Mouse (Mus musculus) heart, postnatal 0 days (tissue): Measurements from ENCODE around the gene Rtcb. TPM values are rescaled to one million over a fixed set of nuclear protein-coding genes. Genes with fewer than 3 reads are reported as not detected.
A peak's percentile ranks its signal among the peaks of the same experiment; 100 is the strongest.

Source experiments
- ATAC-seq: fragments of 200-750 bp; cut with Nextera tagmentation; 2 replicates; pipeline ENCODE4 v1.8.0; 2017; ENCODE audit warnings: low read depth, moderate number of reproducible peaks, moderate library complexity; ENCODE audit not compliant: insufficient read depth
- DNase-seq: peaks from one replicate; pipeline ENCODE4 v3.0.0-alpha.2; 2016; ENCODE audit warnings: low spot score
- H3K27ac ChIP-seq: fragments of 300-500 bp; sonication (generic); 2 replicates; pipeline ENCODE4 v1.5.1; 2014; ENCODE audit warnings: low read depth, mild to moderate bottlenecking
- H3K27me3 ChIP-seq: fragments of 300-500 bp; sonication (generic); 2 replicates; pipeline ENCODE4 v1.6.1; 2014; ENCODE audit warnings: low read length, mixed read lengths; ENCODE audit not compliant: control insufficient read depth, insufficient read depth
- H3K36me3 ChIP-seq: fragments of 300-500 bp; sonication (generic); replicated peaks from 2 replicates; pipeline ENCODE4 v1.6.1; 2014; ENCODE audit warnings: low read length, mixed read lengths; ENCODE audit not compliant: control insufficient read depth, insufficient read depth
- H3K4me1 ChIP-seq: fragments of 300-500 bp; sonication (generic); 2 replicates; pipeline ENCODE4 v1.6.1; 2014; ENCODE audit warnings: antibody characterized with exemption; ENCODE audit not compliant: control insufficient read depth, insufficient read depth
- H3K4me2 ChIP-seq: fragments of 300-500 bp; sonication (generic); 2 replicates; pipeline ENCODE4 v1.6.1; 2014; ENCODE audit warnings: low read depth, mild to moderate bottlenecking, low read length, moderate library complexity
- H3K4me3 ChIP-seq: fragments of 300-500 bp; sonication (generic); 2 replicates; pipeline ENCODE4 v1.5.1; 2014; ENCODE audit warnings: low read depth, low read length
- H3K9ac ChIP-seq: fragments of 300-500 bp; sonication (generic); replicated peaks from 2 replicates; pipeline ENCODE4 v1.6.1; 2014; ENCODE audit warnings: low read depth, low read length, mixed read lengths
- H3K9me3 ChIP-seq: fragments of 300-500 bp; sonication (generic); replicated peaks from 2 replicates; pipeline ENCODE4 v1.6.1; 2016; ENCODE audit warnings: low read length; ENCODE audit not compliant: control insufficient read depth
- CTCF ChIP-seq: IDR thresholded peaks from 2 replicates; pipeline ENCODE4 v1.5.1; 2016; ENCODE audit warnings: antibody characterized with exemption, control low read depth, low read depth
- EP300 ChIP-seq: IDR thresholded peaks from 2 replicates; pipeline ENCODE4 v1.6.1; 2016; ENCODE audit warnings: antibody characterized with exemption, low read depth
- WGBS: fragments of 180-500 bp; shearing (Covaris S2); extraction: QIAGEN DNeasy Blood & Tissue Kit; methylation state at CpG from one replicate; pipeline ENCODE4 v1.1.7; 2014; 5-methylcytosine and 5-hydroxymethylcytosine counted together
- polyA plus RNA-seq: library from polyadenylated mRNA; unstranded; fragments of >200 nt; fragmentation: Nextera tagmentation; extraction: Ambion mirVana; gene quantifications from 2 replicates; pipeline ENCODE4 v1.2.1, GENCODE M21; 2015
- total RNA-seq: library from RNA; depleted of rRNA; stranded (reverse); fragments of >200 nt; gene quantifications from 2 replicates; pipeline ENCODE4 v1.2.3, GENCODE M21; 2014; ENCODE audit warnings: low replicate concordance; rRNA removed

Gene Rtcb
- total RNA-seq = 45.9 and 67.1 TPM in 2 replicates
- 96.2 and 101 TPM in 2 replicates for polyA plus RNA-seq

DNA sequence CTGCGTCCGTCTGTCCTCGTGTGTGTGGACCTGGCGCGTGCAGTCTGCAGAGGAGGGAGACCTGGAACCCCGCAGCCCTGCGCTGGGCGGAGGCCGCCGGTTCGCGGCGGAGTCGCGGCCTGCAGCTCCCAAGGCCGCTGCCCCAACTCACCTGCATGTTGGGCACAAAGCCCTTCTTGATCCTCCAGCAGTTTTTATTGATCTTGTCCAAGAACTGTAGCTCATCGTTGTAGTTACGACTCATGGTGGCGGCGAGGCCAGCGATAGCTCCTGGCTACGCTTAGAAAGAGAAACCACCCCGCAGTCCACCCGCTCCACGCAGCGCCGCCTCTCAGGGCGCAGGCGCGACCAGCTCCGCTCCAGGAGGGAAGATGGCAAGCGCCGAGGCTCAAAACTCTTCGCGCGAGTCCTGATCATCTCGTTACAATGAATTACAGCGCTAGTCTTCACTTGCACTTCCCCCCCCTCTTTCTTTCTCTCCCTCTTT is at the start of gene Rtcb:
Gene Rtcb (minus strand): TSS at position 360 of the 487 bp plus-strand sequence.
- peak within 1 kb of the TSS; percentile 92 for H3K4me3 ChIP-seq
- peak within 1 kb of the TSS; percentile 95 for H3K9ac ChIP-seq
- no peaks in the 10 kb centered on the region for H3K9me3 ChIP-seq
- H3K27me3 ChIP-seq = no peaks in the 10 kb centered on the region
- H3K36me3 ChIP-seq = peaks cover 21% of the 10 kb centered on the region
- DNase-seq (peak; percentile 94), ATAC-seq (peak; percentile 95)
- peak within 1 kb of the TSS; percentile 82 for H3K27ac ChIP-seq
- H3K4me2 ChIP-seq = peak within 1 kb of the TSS; percentile 89
- under 1% methylated on average over 38 of the region's 38 CpGs for WGBS
- TF ChIP-seq EP300 (no peak), CTCF (no peak)
- peaks cover 4% of the 10 kb centered on the region; the same call in 1 of the 2 replicates for H3K4me1 ChIP-seq

DNA sequence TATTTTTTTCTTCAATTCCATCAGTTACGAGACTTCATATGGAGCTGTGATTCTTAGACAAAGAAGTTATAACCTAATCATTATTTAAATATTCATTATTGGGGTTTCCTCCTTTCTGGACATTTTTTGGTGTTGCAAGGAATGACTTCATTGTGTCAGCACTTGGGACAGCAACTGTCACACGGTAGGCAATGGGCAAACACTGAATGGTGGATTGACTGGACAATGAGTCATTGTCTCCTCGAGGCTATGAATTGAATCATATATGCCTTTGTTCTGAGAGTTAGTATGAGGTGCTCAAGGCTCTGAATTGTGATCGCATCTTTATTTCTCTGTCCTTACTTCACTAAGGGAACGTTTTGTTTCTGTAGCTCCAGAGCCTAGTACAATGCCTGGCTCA is 48.8 kb upstream of the Rtcb start:
- Histone ChIP-seq H3K4me1 (no peaks in the 10 kb centered on the region), H3K4me3 (no peak overlapping the region), H3K9ac (no peak overlapping the region), H3K4me2 (no peak overlapping the region), H3K27me3 (no peaks in the 10 kb centered on the region), H3K27ac (no peak overlapping the region), H3K36me3 (no peaks in the 10 kb centered on the region), H3K9me3 (no peaks in the 10 kb centered on the region)
- ATAC-seq (no peak), DNase-seq (no peak)
- WGBS = 67% methylated on average over 5 of the region's 5 CpGs
- TF ChIP-seq CTCF = no peak
- no peak for TF ChIP-seq EP300

DNA sequence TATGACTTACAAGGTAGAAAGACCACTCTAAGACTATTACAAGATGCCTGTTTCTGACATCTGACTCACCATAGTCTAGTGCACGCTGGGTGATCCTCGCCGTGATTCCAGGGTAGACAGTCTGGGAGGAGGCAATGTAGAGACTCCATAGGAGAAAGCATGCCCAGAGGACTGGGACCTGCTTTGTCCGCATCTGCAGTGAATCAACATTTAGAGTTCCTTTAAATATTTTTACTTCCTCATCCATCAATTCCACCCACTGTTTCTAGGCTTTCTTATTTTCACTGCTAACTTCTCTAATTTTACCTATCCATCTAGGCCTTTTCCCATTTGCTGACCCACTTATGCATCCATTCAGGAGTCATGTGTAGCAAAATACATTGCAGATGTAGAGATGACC is 42.8 kb upstream of the Rtcb start:
- WGBS = 89% methylated on average over 4 of the region's 4 CpGs
- no peaks in the 10 kb centered on the region for H3K4me1 ChIP-seq
- H3K9ac ChIP-seq = no peak overlapping the region
- H3K27me3 ChIP-seq = no peaks in the 10 kb centered on the region
- TF ChIP-seq EP300 = no peak
- no peak for TF ChIP-seq CTCF
- no peak overlapping the region for H3K4me3 ChIP-seq
- DNase-seq = no peak
- no peaks in the 10 kb centered on the region for H3K9me3 ChIP-seq
- no peak for ATAC-seq
- no peak overlapping the region for H3K27ac ChIP-seq
- no peak overlapping the region for H3K4me2 ChIP-seq
- H3K36me3 ChIP-seq = no peaks in the 10 kb centered on the region

DNA sequence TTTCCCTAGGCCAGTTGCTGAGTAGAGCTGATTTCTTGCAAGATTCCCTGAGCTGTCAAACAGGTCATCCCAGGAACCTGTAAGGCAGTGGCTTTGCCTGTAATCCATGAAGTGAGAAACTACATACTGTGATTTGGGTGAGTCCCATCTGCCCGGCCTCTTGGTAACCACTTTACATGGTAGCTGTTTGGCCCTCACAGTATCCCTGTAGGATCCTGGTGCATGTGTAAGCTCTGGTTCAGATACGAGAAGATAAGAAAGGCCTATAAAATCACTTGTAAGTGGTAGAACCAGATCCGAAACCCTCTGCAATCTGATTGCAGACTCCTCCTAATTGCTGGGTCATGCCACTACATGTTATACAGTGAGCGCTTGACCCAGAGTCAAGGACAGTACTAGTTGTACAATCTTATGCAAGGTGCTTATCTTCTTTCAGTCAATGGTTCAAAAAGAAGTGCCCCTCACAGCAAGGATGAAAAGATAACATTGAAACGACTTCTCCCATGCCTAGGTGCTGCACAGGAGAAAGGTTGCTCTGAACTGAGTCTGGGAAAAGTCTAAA is 37.0 kb upstream of the Rtcb start:
- H3K9ac ChIP-seq = no peak overlapping the region
- H3K36me3 ChIP-seq = no peaks in the 10 kb centered on the region
- no peaks in the 10 kb centered on the region for H3K9me3 ChIP-seq
- WGBS = 68% methylated on average over 5 of the region's 5 CpGs
- no peak for TF ChIP-seq CTCF
- TF ChIP-seq EP300 = no peak
- ATAC-seq = no peak
- H3K4me3 ChIP-seq = no peak overlapping the region
- H3K27ac ChIP-seq = no peak overlapping the region
- no peaks in the 10 kb centered on the region for H3K4me1 ChIP-seq
- H3K27me3 ChIP-seq = no peaks in the 10 kb centered on the region
- DNase-seq = no peak
- no peak overlapping the region for H3K4me2 ChIP-seq

DNA sequence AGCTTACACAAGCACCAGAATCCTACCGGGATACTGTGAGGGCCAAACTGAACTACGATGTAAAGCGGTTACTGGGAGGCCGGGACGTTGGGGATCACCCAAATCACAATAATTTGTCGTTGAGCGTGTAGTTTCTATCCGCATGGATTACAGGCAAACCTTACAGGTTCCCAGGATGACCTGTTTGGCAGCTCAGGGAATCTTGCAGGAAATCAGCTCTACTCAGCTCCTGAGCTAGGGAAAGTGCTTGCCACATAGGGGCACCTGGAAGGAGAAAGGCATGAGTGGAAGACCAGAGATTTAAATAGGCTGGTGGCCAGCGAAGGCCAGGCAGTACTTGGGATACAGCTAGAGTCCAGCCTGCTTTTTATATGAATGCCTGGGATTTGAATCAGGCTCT is 36.2 kb upstream of the Rtcb start:
- no peak overlapping the region for H3K4me2 ChIP-seq
- no peak for ATAC-seq

DNA sequence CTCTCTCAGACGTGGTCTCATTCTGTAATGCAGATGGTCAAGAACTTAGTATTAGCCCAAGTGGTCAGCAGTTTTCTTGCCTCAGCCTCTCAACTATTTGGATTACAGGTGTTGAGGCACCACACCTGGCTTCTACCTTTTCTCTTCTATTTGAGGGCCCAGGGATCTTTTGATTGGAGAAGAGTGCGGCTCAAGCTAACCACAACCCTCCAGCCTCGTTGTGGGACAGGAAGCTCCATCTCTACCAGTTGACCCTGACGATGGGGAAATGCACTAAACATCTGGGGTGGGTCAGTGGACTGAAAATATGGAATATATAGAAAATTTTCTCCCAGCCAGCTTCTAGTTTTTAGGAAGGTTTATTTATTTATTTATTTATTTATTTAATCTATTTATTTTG is 34.8 kb upstream of the Rtcb start:
- no peaks in the 10 kb centered on the region for H3K9me3 ChIP-seq
- H3K36me3 ChIP-seq = no peaks in the 10 kb centered on the region
- H3K27ac ChIP-seq = no peak overlapping the region
- ATAC-seq (no peak), DNase-seq (no peak)
- no peaks in the 10 kb centered on the region for H3K27me3 ChIP-seq
- no peaks in the 10 kb centered on the region for H3K4me1 ChIP-seq
- no peak overlapping the region for H3K9ac ChIP-seq
- WGBS = 69% methylated on average over 4 of the region's 4 CpGs
- no peak overlapping the region for H3K4me2 ChIP-seq
- no peak overlapping the region for H3K4me3 ChIP-seq
- TF ChIP-seq EP300 = no peak
- no peak for TF ChIP-seq CTCF

More for the DNA sequence above, 36.2 kb upstream of the Rtcb start:
- no peak overlapping the region for H3K4me3 ChIP-seq
- no peaks in the 10 kb centered on the region for H3K27me3 ChIP-seq
- no peak for TF ChIP-seq CTCF
- TF ChIP-seq EP300 = no peak
- H3K9ac ChIP-seq = no peak overlapping the region
- no peaks in the 10 kb centered on the region for H3K4me1 ChIP-seq
- no peaks in the 10 kb centered on the region for H3K9me3 ChIP-seq
- H3K27ac ChIP-seq = no peak overlapping the region
- no peaks in the 10 kb centered on the region for H3K36me3 ChIP-seq
- WGBS = 87% methylated on average over 9 of the region's 9 CpGs
- no peak for DNase-seq
